Mouse (Mus musculus): ENCODE measurements at regions not wholly inside any gene's neighbourhood (a gene's known extent, or its start where the extent isn't known, plus 50 kb on each side); places are given as distances from the start of the nearest gene placed in this dataset.
A peak's percentile ranks its signal among the peaks of the same experiment; 100 is the strongest.

DNA sequence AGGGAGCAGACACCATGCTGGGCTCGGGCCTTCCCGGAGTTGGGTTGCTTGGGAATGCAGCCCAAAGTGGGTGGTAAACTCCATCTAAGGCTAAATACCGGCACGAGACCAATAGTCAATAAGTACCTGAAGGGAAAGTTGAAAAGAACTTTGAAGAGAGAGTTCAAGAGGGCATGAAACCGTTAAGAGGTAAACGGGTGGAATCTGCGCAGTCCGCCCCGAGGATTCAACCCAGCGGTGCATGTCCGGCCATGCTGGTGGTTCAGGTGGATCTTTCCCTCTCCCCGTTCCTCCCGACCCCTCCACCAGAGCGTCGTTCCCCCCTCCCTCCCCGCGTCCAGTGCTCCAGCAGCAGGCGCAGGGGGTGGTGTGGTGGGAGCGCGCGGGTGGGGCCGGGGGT is 179.1 kb upstream of the Arhgef26 start:
- no peak overlapping the region for H3K4me3 ChIP-seq (ENCODE audit: insufficient read depth in 1 of 2, low read depth in 2 of 2, low read length in 2 of 2)
- H3K4me2 ChIP-seq (ENCODE audit: low read depth) = no peak overlapping the region
- no peak overlapping the region for H3K27ac ChIP-seq
- no peaks in the 10 kb centered on the region for H3K27me3 ChIP-seq (ENCODE audit: control insufficient read depth, insufficient read depth, low read length)
- no peaks in the 10 kb centered on the region for H3K4me1 ChIP-seq (replicated peaks; ENCODE audit: control insufficient read depth in 2 of 2, insufficient read depth in 2 of 2, low read length in 1 of 2)
- 44% methylated on average over 21 of the region's 22 CpGs for WGBS (ENCODE audit: insufficient replicate concordance)
- DNase-seq (ENCODE audit: low read depth in 3 of 3, low spot score in 3 of 3) (peak; percentile 50 to 64 (median 54)), ATAC-seq (ENCODE audit: insufficient read depth) (peak; percentile 100)
- no peak overlapping the region for H3K9ac ChIP-seq (replicated peaks)
- TF ChIP-seq EP300 (IDR thresholded peaks at IDR 0.05; ENCODE audit: low read depth) (no peak), CTCF (IDR thresholded peaks at IDR 0.05; ENCODE audit: low read depth) (no peak)
- no peaks in the 10 kb centered on the region for H3K36me3 ChIP-seq (replicated peaks; ENCODE audit: control insufficient read depth, insufficient read depth, low read depth)
- peaks cover 8% of the 10 kb centered on the region for H3K9me3 ChIP-seq (ENCODE audit: control insufficient read depth, low read length)

DNA sequence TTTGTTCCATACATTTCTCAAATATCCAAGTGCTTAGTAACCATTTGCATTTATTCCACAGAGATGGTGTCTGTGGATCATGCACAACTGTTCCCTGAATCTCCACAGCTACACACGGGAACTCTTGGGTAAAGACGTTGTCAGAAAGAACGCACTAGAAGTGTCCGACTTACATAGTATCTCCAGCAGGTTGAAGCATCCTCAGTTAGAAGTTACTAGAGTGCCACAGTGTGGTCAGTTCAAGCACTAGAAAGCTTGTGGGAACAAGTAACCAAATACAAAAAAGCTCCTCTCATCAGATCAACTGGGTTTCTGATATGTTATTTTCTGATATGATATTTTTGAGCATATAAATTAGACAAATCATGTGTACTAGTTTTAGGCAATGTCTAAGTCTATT is 167.5 kb upstream of the Arhgef26 start:
- Histone ChIP-seq H3K4me2 (ENCODE audit: low read depth) (no peak overlapping the region), H3K36me3 (replicated peaks; ENCODE audit: control insufficient read depth, insufficient read depth, low read depth) (no peaks in the 10 kb centered on the region), H3K27me3 (ENCODE audit: control insufficient read depth, insufficient read depth, low read length) (no peaks in the 10 kb centered on the region), H3K4me3 (ENCODE audit: insufficient read depth in 1 of 2, low read depth in 2 of 2, low read length in 2 of 2) (no peak overlapping the region), H3K9me3 (ENCODE audit: control insufficient read depth, low read length) (no peaks in the 10 kb centered on the region), H3K27ac (no peak overlapping the region), H3K9ac (replicated peaks) (no peak overlapping the region), H3K4me1 (replicated peaks; ENCODE audit: control insufficient read depth in 2 of 2, insufficient read depth in 2 of 2, low read length in 1 of 2) (no peaks in the 10 kb centered on the region)
- ATAC-seq (ENCODE audit: insufficient read depth) (no peak), DNase-seq (ENCODE audit: low read depth in 3 of 3, low spot score in 3 of 3) (no peak)
- TF ChIP-seq CTCF (IDR thresholded peaks at IDR 0.05; ENCODE audit: low read depth) (no peak), EP300 (IDR thresholded peaks at IDR 0.05; ENCODE audit: low read depth) (no peak)
- 51% methylated on average over 4 of the region's 4 CpGs for whole genome bisulfite sequencing (ENCODE audit: insufficient replicate concordance)

DNA sequence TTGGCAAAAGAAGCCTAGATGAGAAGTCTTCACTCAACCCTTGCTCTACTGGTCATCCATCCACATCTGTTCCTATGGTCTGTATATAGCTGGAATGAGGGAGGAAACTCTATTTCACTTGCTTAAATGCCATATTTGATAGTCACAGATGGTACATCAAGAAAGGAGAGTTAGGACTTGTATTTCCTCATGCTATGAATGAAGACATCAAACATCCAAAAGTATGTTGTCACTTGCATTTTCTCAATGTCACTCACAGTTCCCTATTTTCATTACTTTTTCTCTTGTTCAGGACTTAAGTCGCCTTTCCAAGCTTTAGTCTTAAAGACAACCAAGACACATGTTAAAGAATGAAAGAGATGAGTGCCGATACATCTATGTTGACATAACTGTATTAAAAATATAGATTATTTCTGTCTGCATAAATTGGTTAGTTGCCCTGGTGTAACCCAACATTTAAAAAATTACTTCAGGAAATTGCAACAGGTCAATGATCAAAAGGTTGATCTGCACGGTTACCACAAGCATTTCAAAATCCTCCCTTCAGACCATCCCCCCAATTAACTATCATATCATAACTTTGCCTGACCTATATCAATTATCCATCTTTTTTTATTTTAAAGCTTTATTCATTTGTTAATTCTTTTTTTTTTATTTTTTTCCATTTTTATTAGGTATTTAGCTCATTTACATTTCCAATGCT is 150.2 kb upstream of the Arhgef26 start:
- no peak for DNase-seq (ENCODE audit: low read depth in 3 of 3, low spot score in 3 of 3)
- Histone ChIP-seq H3K4me1 (replicated peaks; ENCODE audit: control insufficient read depth in 2 of 2, insufficient read depth in 2 of 2, low read length in 1 of 2) (no peaks in the 10 kb centered on the region), H3K27ac (no peak overlapping the region), H3K36me3 (replicated peaks; ENCODE audit: control insufficient read depth, insufficient read depth, low read depth) (no peaks in the 10 kb centered on the region), H3K4me3 (ENCODE audit: insufficient read depth in 1 of 2, low read depth in 2 of 2, low read length in 2 of 2) (no peak overlapping the region), H3K27me3 (ENCODE audit: control insufficient read depth, insufficient read depth, low read length) (no peaks in the 10 kb centered on the region), H3K9ac (replicated peaks) (no peak overlapping the region), H3K4me2 (ENCODE audit: low read depth) (no peak overlapping the region), H3K9me3 (ENCODE audit: control insufficient read depth, low read length) (no peaks in the 10 kb centered on the region)
- TF ChIP-seq EP300 (IDR thresholded peaks at IDR 0.05; ENCODE audit: low read depth) (no peak), CTCF (IDR thresholded peaks at IDR 0.05; ENCODE audit: low read depth) (no peak)
- no peak for ATAC-seq (ENCODE audit: insufficient read depth)
- 68% methylated on average over 3 of the region's 3 CpGs for WGBS (ENCODE audit: insufficient replicate concordance)

DNA sequence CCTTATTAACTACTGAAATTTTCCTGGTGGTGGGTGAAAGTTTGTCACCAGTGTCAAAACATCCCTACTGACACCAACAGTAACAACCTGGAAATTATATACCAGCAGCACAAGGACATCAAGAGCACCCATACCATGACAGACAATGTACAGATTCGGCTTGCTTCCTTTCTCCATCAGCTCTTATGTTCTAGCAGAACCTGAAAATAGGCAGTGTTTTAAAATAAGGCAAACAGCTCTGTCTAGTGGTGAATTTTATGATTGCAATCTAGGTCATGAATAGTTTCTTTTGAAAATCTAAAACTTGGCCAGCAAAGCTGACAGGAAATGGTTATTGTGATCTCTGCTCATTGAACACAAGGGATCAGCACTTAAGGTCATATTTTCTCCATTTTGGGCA is 145.7 kb upstream of the Arhgef26 start:
- Histone ChIP-seq H3K36me3 (replicated peaks; ENCODE audit: control insufficient read depth, insufficient read depth, low read depth) (no peaks in the 10 kb centered on the region), H3K9me3 (ENCODE audit: control insufficient read depth, low read length) (no peaks in the 10 kb centered on the region), H3K4me1 (replicated peaks; ENCODE audit: control insufficient read depth in 2 of 2, insufficient read depth in 2 of 2, low read length in 1 of 2) (no peaks in the 10 kb centered on the region), H3K9ac (replicated peaks) (no peak overlapping the region), H3K4me2 (ENCODE audit: low read depth) (no peak overlapping the region), H3K27me3 (ENCODE audit: control insufficient read depth, insufficient read depth, low read length) (no peaks in the 10 kb centered on the region), H3K4me3 (ENCODE audit: insufficient read depth in 1 of 2, low read depth in 2 of 2, low read length in 2 of 2) (no peak overlapping the region), H3K27ac (no peak overlapping the region)
- ATAC-seq (ENCODE audit: insufficient read depth) = no peak
- WGBS (ENCODE audit: insufficient replicate concordance) = 36% methylated on average over 1 of the region's 1 CpGs
- TF ChIP-seq CTCF (IDR thresholded peaks at IDR 0.05; ENCODE audit: low read depth) = no peak
- no peak for DNase-seq (ENCODE audit: low read depth in 3 of 3, low spot score in 3 of 3)

DNA sequence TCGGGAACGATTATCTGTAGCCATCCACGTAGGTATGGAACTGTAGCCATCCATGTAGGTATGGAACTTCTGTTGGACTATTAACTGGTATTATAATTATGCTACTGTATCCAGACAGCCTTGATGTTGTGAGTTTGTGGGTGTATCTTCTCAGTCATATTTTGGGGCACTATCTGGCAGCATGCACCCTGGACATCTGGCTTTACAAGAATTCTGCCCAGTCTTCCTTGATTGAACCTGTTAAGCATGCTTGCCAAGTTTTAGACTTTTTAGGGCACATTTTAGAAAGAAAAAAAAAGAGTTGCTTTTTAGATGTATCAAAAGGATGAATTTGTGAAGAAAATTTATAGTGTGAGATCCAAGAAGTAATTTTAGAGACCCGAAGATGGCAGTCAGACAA is 143.7 kb upstream of the Arhgef26 start:
- no peak for DNase-seq (ENCODE audit: low read depth in 3 of 3, low spot score in 3 of 3)
- H3K4me3 ChIP-seq (ENCODE audit: insufficient read depth in 1 of 2, low read depth in 2 of 2, low read length in 2 of 2) = no peak overlapping the region
- H3K27me3 ChIP-seq (ENCODE audit: control insufficient read depth, insufficient read depth, low read length) = no peaks in the 10 kb centered on the region
- no peak overlapping the region for H3K4me2 ChIP-seq (ENCODE audit: low read depth)
- no peaks in the 10 kb centered on the region for H3K4me1 ChIP-seq (replicated peaks; ENCODE audit: control insufficient read depth in 2 of 2, insufficient read depth in 2 of 2, low read length in 1 of 2)
- no peaks in the 10 kb centered on the region for H3K9me3 ChIP-seq (ENCODE audit: control insufficient read depth, low read length)
- no peak overlapping the region for H3K9ac ChIP-seq (replicated peaks)
- ATAC-seq (ENCODE audit: insufficient read depth) = no peak
- WGBS (ENCODE audit: insufficient replicate concordance) = 70% methylated on average over 4 of the region's 4 CpGs
- TF ChIP-seq EP300 (IDR thresholded peaks at IDR 0.05; ENCODE audit: low read depth) (no peak), CTCF (IDR thresholded peaks at IDR 0.05; ENCODE audit: low read depth) (no peak)
- no peak overlapping the region for H3K27ac ChIP-seq
- H3K36me3 ChIP-seq (replicated peaks; ENCODE audit: control insufficient read depth, insufficient read depth, low read depth) = no peaks in the 10 kb centered on the region
